Mouse (Mus musculus): Measurements from ENCODE around the gene Sys1.

Sys1 gene

GRCm38 (mm10) chr2:164497691-164498268 lies 41.0 kb downstream of the Sys1 start:
- no peak for DNase-seq (ENCODE audit: low spot score in 2 of 2)

DNA sequence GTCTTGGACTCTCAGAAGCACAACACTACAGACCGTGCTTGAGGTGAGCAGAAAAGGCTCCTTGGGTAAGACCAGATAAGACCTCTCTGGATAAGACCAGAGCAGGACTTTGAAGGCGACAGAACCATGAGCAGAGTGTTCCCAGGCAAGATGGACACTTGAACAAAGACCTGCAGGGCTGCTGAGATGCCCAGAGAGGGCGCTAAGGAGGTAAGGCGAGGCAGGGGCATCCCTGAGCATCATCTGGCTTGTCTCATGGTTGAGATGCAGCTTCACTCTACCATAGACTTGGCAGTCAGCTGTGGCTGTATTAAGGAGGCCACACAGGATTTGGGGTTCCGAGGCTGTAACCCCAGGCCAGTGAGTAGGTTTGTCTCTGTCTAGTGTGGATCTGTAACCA lies 42.6 kb downstream of the Sys1 start:
- no peak for DNase-seq (ENCODE audit: low spot score in 2 of 2)

GRCm38 (mm10) chr2:164500511-164500910 lies 43.7 kb downstream of the Sys1 start:
- no peak for DNase-seq (ENCODE audit: low spot score in 2 of 2)

- DNase-seq (ENCODE audit: low spot score in 2 of 2): no peak
Observed at GRCm38 (mm10) chr2:164504919-164505318, 48.2 kb downstream of the Sys1 start.

GRCm38 (mm10) chr2:164505619-164506347 lies 49.0 kb downstream of the Sys1 start:
- DNase-seq (ENCODE audit: low spot score in 2 of 2): no peak

- no peak for DNase-seq (ENCODE audit: low spot score in 2 of 2)
Observed at GRCm38 (mm10) chr2:164507811-164508210, 51.0 kb downstream of the Sys1 start.

DNA sequence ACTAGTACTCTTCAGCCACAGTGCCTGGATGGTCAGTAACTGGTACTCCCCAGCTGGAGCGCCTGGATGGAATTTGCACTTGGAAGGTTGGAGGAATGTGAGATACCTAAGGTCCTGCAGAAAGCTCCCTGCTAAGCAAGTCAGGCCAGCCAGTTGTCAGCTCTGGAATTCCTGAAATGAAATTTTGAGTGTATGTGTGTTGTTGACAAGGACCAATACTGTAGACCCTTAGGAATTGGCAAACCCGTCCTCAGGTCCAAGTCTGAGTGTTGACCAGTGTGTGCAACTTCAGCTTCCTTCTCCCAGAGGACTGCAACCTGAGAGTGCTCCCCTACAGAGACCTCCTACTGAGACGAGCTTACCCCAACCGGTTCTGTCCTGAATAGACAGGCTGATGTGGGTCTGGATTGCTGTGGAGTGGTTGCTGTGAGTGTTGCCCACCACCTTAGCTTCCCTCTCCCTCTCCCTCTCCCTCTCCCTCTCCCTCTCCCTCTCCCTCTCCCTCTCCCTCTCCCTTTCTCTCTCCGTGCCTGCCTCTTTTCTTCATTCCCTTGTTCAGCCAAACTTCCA lies 53.9 kb downstream of the Sys1 start:
- no peak for DNase-seq (ENCODE audit: low spot score in 2 of 2)

DNA sequence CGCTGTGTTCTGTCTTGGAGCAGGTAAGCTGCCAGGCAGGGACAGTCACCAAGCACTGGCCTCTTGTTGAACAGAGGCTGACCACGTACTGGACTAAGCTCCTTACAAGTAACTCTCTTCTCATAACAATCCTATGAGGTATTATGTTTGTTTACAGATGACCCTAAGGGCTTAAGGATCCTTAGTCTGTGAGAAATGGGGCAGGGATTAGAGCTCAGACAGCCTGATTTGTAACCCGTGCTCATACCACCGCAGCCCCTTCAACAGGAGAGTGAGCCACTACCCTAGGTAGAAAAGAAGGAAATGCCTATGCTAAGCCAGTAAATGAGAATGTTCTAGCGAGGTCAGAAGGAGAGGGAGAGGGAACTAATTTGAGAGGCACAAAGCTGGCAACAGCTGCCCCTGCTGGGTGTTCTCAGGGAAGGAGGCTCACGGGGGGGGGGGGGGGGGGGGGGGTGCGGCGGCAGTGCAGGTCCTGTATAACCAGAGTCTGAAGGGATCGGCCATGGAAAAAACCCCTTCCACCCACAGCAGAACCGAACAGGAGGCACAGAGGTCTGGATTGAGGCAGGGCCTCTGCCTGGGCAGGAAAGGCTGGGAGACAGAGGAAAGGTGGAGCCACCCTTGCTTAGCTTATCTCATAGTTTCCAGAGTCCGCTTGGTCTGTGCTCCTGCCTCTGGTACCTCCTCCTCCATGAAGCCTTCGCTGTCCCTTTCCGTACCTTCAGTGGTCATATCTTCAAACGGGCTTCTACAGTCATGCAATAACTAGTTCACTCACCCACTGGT lies 55.6 kb downstream of the Sys1 start:
- no peak for DNase-seq (ENCODE audit: low spot score in 2 of 2)

DNA sequence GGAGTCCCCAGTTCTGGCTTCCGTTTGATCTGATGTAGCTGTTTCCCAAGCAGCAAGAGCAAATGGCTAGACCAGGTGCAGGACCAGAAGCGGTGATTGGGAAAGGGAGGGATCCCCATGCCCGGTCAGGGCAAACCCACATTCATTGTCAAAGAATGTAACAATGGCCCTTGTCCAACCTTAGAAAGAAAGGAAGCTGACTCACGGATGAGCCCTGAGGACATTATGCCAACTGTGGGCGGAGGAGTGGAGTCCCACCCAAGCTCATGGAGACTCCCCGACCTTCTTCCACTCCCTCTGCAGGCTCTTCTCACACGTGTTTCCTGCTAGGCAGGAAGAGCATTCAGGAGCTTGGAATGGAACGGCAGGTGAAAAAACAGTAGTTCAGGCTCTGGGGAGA lies 56.6 kb downstream of the Sys1 start:
- DNase-seq (ENCODE audit: low spot score in 2 of 2): no peak

DNA sequence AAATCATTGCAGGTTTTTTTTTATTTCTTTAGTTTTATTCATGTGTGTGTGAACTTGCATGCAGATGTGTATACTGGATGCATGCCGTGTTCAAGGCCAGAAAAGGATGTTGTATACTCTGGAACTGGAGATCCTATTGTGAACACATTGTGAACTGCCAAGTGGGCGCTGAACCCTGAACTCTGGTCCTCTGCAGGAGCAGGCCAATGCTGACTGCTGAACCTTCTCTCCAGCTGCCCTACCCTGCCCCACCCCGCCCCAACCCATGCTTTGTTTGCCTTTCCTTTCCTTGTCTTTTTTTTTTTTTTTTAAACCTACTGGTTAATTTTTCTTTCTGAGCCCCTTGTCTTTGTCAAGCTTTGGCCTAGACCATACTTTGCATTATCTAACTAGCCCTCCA lies 58.2 kb downstream of the Sys1 start:
- DNase-seq (ENCODE audit: low spot score in 2 of 2): no peak

GRCm38 (mm10) chr2:164515897-164516296 lies 59.1 kb downstream of the Sys1 start:
- no peak for DNase-seq (ENCODE audit: low spot score in 2 of 2)

- no peak for DNase-seq (ENCODE audit: low spot score in 2 of 2)
Observed at GRCm38 (mm10) chr2:164516592-164516991, 59.8 kb downstream of the Sys1 start.

GRCm38 (mm10) chr2:164517485-164518221 lies 60.9 kb downstream of the Sys1 start:
- peak in 1 of 2 experiments; percentile 43 for DNase-seq (ENCODE audit: low spot score in 2 of 2)

DNA sequence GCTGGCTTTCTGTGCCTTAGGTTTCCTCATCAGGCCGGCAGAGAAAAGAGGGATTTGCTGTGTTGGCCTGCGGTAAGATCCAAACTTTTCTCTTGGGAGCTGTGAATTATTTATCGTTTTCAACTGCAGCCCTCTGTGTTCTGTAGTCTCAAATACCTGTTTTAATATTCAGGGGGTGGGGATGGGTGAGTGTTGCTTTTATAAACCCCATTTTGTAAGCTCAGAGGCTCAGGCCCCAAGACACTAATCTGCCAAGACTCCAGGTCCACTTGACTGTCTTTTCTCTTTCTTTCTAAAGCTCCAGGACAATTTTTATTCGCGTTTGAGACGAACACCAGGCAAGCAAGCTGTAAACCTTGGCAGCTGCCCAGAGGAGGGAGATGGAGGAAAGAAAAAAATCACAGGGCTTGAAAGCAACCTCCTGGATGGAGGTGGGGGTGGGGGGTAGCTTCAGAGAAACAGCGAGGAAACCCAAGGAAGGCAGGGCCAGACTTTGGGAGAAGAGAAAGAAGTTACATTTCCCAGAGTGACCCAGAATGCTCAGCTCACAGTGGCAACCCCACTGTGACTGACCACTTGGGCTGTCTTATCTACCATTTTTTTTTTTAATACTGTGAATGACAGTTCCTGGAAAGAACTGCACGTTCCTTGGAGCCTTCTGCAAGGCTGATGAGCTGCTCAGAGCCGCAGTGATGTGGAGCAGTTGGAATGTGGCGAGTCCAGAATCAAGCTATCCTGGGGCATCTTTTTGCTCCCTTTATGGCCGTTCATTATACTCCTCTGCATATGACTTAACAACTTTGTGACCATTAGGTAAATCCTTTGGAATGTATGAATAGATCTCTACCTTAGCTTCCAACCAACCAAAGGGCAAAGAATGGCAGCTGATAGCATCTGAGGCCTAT lies 61.8 kb downstream of the Sys1 start:
- DNase-seq (ENCODE audit: low spot score in 2 of 2): no peak

DNA sequence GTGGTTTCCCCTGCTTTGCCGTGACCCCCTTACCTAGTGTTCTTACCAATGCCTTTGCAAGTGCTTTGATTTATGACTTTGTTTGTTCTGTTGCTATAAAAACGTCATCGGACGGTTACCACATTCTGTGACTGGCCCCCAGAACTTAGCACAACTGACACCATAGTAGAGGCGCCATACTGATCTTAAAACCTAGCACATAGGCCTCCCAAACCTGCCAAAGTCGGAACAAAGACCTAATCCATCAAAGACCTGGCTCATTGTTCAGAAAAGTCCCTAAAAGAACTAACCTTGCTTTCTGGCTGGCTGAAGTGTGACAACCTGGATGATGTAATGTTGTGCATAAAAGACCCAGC lies 62.4 kb downstream of the Sys1 start:
- no peak for DNase-seq (ENCODE audit: low spot score in 2 of 2)

DNA sequence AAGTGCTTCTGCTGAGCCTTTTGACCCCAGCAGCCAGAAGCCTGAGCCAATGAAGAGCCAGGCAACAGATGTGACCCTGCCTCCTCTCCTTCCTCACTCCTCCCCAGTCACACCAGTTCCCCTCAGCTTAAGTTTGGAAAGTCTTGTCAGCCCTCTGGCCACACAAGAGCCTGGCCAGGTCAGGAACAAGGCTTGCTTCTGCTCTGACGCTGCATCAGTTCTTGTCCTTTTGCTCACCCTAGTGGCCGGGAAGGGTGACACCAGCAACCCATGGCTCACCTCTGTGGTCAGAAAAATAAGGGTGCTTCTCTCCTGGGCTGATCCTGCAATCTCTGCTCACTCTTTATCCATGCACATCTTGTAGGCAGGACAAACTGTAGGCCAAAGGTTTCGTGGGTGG lies 64.0 kb downstream of the Sys1 start:
- DNase-seq (ENCODE audit: low spot score in 2 of 2): no peak

DNA sequence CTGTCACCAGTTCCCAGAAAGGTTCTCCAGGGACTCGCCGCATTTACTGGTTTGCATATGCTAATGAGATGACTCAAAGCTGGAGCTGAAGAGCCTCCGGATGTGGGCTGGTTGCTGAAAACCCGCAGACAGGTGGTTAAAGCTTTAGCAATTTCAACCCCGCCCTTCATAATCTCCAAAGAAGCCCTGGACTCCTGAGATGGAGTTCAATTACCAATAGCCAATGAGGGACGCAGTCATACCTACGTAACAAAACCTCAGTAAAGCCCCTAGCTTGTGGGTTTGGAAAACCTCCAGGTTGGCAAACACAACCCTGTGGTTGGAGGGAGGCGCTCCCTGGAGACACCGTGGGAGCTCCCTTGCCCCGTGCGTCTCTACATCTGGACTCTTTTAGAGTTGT lies 65.1 kb downstream of the Sys1 start:
- no peak for DNase-seq (ENCODE audit: low spot score in 2 of 2)

- DNase-seq (ENCODE audit: low spot score in 2 of 2): no peak
Observed at GRCm38 (mm10) chr2:164522280-164522679, 65.5 kb downstream of the Sys1 start.

DNA sequence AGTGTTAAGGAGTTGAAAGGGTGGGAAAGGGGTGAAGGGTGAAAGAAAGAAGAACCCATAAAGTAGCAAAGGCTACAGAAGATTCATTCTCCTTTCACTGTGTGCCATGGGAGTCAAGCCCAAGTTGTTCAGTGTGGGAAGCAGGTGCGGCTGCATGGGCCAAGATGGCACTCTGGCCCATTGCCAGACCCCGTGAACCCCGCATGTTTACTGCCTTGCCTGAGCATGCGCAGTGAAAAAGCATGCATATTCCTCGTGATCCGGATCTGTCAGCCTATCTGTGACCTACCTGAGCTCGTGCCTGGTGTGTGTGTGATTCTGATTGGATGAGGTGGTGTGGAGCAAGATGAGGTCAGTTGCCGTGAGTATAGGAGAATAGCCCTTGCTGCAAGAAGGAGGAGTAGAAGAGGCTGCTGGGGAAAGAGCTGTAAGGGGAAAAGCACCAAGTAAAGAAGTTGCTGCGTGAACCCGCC lies 66.6 kb downstream of the Sys1 start:
- no peak for DNase-seq (ENCODE audit: low spot score in 2 of 2)

DNA sequence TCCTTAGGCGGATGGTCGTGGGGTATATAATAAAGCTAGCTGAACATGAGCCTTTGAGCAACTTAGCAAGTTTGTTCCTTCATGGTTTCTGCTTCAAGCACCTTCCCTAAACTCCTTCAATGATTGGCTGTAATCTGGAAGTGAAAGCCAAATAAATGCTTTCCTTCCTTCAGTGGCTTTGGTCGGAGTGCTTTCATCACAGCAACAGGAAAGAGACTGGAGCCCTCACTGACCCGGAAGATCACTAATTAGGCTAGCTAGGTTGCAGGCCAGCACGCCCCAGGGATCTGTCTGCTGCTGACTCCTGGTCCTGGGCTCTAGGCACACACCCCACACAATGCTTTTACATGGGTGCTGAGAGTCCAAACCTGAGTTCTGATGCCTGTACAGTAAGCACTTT lies 71.8 kb downstream of the Sys1 start:
- no peak for DNase-seq (ENCODE audit: low spot score in 2 of 2)

All from frontal cortex, postnatal 10 days (tissue).